Mouse (Mus musculus) spleen, postnatal 10 days (tissue): ENCODE results near the gene Asic2.

ENCODE experiments used
- DNase-seq, 2 experiments: peaks; one replicate each; pipeline ENCODE4 v3.0.0; 2021 to 2022; ENCODE audit warnings: low spot score in 2 of 2

Asic2 gene

DNA sequence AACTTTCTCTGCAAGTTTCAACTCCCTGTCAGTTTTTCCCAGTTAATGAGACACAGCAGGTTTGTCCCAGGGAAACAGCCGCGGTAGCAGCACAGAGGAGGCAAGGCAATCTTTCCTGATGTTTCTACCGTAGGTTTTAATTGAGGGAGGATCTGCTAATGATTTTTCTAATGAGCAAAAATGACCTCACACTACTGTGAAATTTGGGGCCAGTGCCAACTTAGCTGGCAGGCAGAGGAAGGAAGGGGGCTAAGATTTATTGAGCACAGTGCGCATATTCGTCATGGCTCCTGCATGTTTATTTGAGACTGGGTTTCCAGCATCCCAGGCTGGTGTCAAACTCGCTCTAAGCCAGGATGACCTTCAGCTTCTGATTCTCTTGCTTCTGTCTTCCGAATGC, 957.5 kb downstream of the Asic2 start:
- DNase-seq = no peak

- DNase-seq = no peak
These were observed 958.9 kb downstream of the Asic2 start for GRCm38 (mm10) chr11:81009366-81009765.

- no peak for DNase-seq
These were observed 962.4 kb downstream of the Asic2 start for GRCm38 (mm10) chr11:81005831-81006230.

GRCm38 (mm10) chr11:81002769-81003430, 965.4 kb downstream of the Asic2 start:
- no peak for DNase-seq

DNA sequence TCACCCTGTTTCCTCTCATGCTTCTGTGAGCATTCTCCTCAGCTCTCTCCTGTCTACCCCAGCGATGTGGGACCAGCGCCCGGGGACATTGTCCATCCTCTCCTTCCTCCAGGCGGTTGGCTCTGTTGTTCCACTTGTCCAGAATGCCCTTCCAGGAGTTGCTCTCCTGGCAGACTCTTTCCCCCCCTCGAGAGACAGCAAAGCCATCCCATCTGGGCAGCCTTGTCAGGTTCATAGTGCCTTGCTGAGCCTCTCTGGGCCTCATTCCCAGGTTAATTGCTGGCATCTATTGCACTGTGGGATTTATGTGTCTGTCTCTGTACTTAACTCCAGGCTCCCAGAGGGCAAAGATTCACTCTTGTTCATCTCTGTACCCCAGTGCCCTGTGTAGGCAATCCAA, 972.6 kb downstream of the Asic2 start:
- DNase-seq = no peak

DNA sequence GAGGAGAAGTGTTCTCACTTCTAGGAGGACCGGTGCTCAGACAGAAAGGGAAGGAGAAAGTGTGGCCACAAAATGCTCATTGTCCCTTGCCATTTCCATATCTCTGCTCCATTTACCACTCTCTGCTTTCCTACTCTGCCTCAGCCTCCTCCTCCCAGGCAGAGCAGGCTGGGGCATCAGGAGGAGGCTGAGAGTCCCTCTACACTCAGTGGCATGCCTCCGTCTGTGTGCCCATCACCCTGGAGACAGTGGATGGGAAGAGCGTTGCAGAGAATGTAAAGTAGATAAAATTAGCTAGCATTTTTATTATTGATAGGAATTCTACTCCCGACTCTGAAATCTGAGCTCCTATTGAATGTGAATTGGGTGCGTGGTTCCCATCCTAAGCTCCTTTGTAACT, 984.7 kb downstream of the Asic2 start:
- DNase-seq = no peak

DNA sequence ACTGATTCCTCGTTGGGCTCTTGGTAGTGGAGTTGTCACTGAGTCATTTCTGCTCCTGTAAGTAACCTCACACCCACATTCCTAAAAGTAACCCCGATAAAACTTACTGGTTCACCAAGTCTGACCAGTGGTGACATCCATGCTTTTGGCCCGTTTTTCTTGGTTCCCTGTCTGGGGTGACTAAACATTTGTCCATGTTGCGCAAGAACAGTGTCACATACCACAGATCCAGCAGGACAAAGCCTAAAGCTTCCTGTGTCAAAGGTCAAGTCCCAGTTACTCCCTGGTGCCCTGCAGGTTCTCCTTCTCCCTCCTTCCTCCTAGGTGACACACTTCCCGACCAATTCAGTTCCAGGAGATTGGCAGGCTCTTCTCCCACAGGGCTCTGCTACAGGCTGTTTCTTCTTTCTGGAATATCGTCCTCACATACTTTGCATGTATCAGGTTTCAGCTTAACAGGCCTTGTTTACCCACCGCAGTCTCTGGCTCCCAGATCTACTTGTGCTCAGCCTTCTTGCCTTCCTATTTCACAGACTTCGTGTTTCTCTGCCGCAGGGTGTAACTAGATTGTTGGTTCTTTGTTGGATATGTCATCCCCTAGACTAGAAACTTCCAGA, 991.9 kb downstream of the Asic2 start:
- DNase-seq = no peak

GRCm38 (mm10) chr11:80974616-80975015, 993.6 kb downstream of the Asic2 start:
- DNase-seq = no peak

DNA sequence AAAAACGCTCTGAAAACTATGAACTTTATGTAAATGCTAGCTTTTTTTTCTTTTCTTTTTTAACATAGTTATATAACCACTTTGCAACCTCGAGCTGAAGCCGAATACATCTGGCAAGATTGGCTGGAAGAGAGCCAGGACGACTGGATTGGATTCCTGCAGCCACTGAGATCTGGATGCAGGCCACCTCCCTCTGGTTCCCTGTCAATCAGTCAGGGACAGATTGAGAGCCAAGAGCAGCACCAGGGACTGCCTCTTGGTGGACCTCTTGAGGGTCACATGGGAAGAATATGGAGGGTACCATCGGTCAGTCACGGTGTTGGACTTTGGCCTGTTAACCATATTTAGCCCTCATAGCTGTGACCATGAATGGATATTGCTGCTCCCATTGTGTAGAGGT, 994.3 kb downstream of the Asic2 start:
- DNase-seq = peak in 1 of 2 experiments; percentile 21

DNA sequence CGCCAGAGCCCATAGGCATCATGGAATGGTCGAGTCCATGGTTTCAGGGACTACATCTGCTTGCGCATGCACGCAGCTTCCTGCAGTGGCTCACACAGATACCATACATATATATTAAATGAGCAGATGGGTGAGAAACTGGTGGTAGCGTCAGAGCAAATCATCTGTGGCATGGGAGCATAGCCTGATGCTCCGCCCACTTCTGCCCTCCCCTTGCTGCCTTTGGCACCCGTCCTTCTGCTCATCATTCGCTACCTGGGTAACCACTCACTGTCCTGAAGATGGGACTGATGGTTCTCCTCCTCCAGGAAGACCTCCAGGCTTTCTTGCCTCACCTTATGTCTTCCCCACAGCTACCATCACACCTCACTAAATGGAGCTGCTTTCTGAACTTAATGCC, 995.0 kb downstream of the Asic2 start:
- DNase-seq = no peak

DNA sequence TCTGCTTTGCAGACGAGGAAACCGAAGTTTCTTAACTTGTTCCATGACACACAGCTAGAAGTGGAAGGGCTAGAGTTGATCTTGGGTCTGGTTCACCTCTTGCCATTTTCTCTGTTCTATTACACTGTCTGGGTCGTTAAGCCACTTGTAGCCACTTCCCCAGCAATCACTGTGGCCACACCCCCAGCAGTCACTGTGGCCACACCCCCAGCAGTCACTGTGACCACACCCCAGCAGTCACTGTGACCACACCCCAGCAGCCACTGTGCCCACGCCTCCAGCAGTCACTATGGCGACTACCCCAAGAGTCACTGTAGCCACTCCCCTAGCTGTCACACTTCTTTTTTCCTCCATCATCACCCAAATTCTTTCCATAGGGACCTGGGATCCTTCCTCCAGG, 1000.7 kb downstream of the Asic2 start:
- DNase-seq = peak in 1 of 2 experiments; percentile 33

DNA sequence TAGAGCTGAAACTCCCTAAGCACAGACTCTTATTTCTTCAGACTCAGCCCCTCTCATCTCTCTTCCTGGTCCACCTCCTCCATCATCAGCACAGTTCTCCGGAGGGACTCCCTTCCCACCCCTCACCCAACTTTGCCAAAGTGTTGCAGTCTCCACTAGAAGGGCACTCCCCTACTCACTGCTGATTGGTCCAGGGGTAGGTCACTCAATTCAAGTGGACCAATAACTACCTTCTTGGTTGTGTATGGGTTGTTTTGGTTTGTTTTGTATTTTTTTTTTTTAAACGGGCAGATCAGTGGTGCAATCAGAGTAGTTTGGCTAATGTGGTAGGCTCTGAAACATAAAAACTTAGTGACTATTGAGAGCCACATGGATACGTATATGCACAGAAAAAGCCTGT, 1002.2 kb downstream of the Asic2 start:
- DNase-seq = no peak

GRCm38 (mm10) chr11:80961326-80961725, 1006.9 kb downstream of the Asic2 start:
- no peak for DNase-seq

DNA sequence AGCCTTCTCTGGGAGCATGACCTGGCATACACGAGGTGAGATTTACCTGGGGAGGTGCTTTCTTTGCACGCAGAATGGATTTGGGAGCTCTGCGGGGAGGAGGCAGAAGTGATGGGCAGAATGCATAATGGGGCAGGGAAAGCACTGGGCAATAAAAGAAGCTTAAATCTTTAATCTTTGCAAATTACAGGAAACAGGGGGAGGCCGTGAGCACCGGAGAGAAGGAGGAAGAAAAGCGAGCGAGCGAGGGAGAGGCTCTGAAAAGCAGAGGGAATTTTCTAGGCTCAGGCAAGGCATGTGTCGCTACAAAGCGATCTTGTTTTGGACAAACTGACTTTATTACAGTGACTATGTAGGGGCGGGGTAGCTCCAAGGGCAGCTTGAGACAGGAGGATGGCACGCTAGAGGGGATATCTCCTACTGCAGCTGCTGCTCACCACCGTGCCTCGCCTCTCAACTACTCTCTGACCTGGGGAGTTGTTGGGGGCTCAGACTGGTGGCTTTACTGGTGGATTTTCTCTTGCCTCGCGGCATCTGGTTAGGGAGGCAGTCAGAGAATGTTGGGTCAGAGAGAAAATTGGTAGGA, 1010.1 kb downstream of the Asic2 start:
- no peak for DNase-seq

- DNase-seq = no peak
These were observed 1012.3 kb downstream of the Asic2 start for GRCm38 (mm10) chr11:80955915-80956314.

- no peak for DNase-seq
These were observed 1014.1 kb downstream of the Asic2 start for GRCm38 (mm10) chr11:80954147-80954546.

GRCm38 (mm10) chr11:80949068-80949738, 1019.1 kb downstream of the Asic2 start:
- no peak for DNase-seq

DNA sequence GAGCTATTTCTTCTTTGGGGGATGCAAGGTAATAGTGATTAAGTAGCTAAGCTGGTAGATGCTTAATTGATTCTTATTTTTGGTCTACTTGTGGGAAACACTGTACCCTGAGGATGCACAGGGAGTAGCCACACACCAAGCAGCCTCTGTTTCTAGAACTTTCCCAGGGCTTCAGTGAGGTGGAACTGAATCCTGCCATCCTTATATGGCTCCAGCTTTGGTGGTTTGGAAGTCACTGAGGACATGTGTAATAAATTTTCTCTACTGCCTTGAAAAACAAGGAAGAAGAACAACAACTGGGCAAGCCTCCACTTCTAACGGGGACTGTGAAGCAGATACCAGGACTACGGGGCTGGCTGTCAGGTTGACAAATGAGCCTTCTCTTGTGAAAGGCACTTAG, 1020.2 kb downstream of the Asic2 start:
- no peak for DNase-seq

DNA sequence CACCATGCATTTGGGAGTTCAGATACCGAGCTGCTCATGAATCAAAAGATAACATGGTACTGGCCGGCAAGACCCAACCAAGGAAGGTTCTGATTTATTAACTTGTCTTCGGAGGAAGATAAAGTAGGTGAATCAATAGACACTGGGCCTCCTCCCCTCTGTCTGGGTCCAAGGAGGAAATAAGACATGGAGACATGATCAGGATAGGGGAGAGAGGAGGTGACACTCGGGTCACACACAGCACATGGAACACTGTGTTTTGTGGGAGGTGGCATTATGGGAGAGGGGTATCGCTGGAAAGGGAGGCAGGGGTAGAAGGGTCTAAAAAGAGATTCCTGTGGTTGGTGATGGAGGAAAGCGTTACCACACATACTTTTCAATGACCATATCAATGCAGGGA, 1022.1 kb downstream of the Asic2 start:
- DNase-seq = no peak

DNA sequence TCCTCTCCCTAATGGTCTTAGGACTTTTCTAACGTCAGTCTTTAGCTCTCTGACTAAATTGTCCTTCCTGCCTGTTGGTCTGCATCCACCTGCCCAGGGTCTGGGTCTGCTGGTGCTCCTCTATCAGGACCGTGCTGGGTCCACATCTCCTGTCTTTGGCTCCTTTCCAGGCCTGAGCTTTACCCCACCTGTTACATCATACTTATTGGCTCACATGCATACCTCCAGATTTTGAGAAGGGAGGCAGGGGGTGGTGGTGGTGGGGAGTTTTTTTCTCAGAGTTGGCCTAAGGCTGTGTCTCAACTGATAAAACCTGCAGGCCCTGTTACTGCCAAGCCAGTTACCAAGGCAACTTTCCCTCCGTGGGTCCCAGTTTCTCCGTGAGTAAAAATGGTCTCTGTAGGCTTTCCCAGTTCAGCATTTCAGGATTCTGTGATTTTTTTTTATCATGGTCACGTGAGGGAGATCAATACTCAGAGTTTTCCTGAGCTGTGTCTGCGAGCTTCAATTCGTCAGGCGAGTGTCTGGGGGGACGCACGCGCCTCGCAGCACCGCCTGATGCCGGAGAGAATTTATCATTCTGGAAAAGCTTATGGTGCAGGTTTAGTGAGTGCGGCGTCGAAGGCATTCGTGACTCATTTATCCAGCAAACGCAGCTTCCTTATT, 1044.8 kb downstream of the Asic2 start:
- no peak for DNase-seq

DNA sequence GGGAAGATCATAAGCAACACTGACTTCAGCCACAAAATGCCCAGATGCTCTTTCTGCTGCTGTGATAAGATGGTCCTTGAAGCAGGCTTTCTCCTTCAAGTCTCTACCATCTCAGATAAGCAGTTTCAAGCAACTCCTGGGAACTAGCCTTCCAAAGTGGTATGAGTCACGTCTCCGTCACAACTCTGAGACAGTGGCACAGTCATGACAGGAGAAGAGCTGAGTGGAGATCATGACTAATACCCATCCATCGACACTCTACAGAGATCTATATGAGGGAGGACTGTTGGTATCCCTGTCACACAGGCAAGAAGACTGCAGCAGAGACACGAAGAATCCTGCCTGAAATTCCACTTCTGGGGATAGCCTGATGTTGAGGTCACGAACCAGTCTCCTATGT, 1049.9 kb downstream of the Asic2 start:
- no peak for DNase-seq

- DNase-seq = peak in 1 of 2 experiments; percentile 23
These were observed 1050.6 kb downstream of the Asic2 start for GRCm38 (mm10) chr11:80917688-80918087.
